Mouse (Mus musculus) testis, postnatal 10 days (tissue): Measurements from ENCODE around the gene Cdadc1.

Source experiments
- DNase-seq: peaks from one replicate; pipeline ENCODE4 v3.0.0; 2021; ENCODE audit warnings: low spot score

Gene Cdadc1

DNA sequence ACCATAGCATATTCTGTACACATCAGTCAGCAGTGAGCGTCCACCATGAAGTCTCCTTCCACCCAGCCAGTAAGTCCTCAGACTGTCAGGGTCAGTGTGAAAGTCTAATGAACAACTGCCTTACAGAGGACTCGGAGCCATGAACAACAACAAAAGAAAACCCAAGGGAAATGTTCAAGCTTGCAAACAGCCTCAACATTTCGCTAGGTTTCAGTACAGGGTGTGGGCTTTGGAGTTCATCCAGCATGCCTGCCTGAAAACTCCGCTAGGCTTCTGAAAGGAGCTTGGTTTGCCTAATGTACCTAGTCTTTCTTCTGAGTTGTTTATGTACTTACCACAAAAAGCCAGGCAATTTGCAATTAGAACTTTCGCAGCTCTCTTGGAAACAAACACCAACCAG lies 53.8 kb downstream of the Cdadc1 start:
- no peak for DNase-seq

DNA sequence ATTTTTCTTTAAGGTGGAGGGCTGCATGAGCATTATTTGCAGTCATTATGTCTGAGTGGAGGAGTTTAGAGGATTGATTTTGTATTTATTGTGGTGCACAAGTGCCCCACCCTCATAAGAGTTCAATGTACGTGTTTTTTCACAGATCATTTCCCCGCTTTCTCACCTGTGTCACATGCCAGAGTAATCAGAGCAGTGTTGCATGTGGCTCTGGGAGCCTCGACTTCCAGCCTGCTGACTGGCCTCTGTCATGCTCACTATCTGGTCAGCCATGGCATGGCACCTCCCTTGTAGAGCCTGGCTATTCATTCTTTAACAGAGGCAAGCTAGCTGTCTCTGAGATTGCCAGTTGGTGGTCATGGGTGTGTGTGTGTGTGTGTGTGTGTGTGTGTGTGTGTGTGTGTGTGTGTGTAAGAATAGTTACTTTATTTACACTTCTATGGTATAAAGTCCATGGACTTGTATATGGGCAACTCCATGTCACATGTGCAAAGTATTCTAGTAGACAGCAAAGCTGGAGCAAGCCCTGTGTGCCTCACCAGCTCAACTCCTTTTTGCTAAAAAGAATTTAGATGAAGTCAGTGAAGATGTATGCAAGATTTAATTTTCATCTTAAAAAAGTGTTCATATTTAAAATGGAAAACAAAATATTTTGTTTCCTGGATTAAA lies 54.5 kb downstream of the Cdadc1 start:
- no peak for DNase-seq

DNA sequence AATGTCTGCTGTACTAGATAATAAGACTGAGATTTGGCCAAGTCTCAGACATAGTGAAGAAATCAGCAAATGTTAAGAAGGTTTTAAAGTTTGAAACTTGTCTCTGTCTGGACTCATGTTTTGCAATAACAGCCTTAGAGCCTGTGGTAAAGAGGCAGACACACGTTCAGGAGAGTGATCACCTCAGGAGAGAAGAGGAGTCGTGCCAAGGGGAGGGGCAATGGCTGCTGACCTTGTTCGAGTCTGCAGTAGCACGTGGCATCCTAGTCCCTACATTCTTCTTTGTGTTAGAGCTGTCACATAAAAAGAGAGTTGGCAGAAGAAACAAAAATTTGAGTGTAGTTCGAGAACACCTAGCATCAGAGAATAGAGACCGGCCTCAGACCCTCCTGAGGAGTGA lies 57.0 kb downstream of the Cdadc1 start:
- DNase-seq: no peak

DNA sequence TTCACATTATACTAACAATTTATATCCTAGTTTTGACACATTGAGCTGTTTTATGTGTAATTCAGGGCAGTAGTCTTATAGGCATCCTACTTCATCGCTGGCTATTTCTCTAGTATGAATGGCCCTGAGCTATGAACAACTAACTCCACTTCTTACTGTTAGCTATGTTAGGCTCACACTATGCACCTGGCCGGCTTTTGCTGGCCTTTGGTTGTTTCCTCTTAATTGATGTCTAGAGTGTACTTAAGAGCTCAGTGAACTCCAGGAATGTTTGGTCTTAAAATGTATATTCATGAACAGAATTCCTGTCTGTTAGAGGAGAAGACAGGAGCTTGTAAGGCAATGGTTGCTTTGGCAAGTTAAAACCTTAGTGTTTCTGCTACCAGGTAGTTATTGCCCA lies 57.5 kb downstream of the Cdadc1 start:
- no peak for DNase-seq

DNA sequence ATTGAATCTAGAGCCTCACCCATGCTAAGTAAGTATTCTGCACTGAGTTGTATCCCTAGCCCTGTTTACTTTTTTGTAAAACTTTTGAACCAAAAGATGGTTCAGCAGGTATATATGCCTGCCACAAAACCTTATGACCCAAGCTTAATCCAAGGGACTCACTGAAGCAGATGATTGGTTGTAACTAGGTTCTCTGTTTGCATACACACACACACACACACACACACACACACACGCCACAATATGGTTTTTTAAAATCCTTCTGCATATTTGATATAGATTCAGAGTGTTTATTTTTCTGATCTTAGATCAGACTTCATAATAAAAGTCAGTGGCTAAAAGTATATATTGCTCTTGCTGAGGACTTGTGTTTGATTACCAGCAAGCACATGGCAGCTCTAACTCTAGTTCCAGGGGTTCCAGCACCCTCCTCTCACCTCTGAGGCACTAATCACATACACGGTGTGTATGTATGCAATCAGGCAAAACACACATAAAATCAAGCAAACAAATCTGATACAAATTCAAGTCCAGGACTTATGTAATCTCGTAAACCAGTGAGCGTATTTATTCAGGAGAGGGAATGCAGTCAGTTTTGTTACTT lies 59.8 kb downstream of the Cdadc1 start:
- DNase-seq: no peak

DNA sequence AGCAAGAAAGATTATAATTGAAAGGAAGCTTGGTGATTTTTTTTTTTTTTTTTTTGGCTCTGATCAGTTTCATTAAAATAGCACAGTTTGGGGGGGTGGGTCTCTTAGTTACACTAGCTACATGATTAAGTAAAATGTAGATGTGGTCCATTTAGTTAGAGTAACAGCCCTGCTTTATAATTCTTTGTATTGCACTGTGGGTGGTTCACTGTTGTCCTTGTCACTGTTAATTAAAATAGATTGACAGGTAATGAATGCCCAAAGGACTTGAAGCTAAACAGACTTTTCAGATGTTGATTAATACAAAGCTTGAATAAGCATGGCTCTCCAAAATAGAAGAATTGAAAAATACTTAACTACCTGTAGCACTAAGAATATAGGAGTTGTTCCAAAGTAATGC lies 63.9 kb downstream of the Cdadc1 start:
- no peak for DNase-seq

DNA sequence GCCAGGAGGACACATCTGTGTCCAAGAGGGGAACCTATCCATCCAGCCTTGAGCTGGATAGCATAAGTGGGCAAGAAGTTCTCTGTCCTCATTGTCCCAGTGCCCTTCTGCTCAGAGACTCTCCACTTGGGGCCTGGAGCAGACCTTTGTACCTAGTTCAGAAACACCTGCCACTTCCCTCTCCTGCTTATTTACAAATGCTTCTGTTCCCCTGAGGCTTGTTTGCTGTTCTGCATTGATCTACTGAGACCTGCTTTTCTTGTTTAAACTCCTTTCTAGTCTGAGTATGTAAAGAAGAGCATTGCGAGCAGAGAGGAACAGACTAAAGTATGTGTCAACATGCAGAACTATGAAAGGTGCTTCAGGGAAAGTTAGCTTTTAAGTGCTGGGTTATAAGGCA lies 64.8 kb downstream of the Cdadc1 start:
- no peak for DNase-seq

DNA sequence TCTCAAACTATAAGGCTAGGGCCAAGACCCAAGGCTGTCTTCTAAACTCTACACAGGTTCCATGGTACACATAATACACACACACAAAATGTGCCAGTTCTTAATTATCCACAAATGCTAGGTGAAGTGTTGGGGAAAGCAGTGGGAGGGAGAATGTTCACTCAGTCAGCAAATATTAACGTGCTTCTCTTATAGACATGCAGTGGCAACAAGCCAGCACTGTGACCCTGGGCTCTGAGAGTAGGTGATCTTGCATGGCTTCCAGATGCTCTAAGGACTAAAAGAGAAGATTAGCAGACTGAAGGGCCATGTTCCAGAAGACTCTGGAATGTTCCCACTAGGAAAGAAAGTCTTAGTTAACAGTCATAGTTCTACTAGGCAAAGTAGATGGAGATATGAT lies 67.0 kb downstream of the Cdadc1 start:
- DNase-seq: no peak

DNA sequence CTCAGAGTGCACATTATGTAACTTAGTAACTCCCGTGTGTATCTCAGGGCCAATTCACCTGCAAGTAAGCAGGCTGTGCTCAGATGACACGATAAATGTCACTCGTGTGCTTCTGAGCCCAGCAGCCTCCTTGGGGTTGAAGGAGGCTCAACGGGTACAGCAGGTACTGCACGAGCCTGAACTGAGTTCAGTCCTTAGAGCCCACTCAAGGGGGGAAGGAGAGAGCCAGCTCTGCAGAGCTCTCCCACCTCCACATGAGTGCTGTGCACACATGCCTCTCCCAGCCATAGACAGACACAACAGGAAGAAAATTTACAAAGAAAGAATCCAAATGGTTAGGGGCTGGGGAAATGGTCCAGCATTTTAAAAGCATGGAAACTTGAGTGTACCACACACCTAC lies 71.9 kb downstream of the Cdadc1 start:
- DNase-seq: no peak

DNA sequence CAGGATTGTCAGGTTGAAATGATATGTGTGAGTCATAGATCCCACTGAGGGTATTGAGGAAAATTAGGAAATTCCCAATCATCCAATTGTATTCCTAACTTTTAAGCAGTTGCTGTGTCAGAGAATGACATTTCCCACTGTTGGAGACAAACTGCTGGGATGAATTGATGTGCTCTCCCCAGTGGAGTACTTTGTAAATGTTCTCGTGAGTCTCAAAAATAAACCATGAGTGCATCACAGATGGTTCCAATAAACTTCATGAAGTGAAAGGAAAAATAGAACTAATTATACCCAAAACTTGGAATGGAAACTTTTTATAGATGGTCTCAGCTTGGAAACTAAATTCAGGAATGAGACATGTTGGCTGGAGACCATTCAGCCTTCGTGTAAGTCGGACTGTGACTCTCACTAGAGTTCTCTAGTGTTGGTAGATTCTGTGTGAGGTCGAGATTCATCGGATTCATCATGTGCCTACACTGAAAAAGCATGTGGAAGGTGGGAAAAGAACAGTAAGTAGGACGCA lies 83.8 kb downstream of the Cdadc1 start:
- no peak for DNase-seq
